Mouse (Mus musculus): ENCODE measurements at regions not wholly inside any gene's neighbourhood (a gene's known extent, or its start where the extent isn't known, plus 50 kb on each side); places are given as distances from the start of the nearest gene placed in this dataset.

DNA sequence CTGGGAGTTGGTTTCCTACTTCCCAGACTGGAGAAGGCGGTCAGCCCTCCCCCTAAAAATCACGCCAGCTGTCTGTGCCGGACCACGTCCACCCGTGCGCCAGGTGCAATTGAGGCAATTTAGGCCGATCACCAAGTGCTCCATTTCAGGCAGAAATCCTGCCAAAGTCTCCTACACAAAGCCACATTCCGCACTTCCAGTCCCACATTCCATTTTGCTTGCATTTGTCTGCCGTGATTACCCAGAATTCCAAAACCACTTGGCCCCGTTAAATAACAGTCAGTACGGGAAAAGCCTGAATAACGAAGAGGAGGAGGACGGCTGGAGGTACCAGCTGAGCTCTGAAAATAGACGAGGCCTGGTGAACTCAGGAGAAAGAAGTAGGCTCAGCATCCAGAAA lies 167.1 kb upstream of the Srrm4 start:
- no peak for DNase-seq

DNA sequence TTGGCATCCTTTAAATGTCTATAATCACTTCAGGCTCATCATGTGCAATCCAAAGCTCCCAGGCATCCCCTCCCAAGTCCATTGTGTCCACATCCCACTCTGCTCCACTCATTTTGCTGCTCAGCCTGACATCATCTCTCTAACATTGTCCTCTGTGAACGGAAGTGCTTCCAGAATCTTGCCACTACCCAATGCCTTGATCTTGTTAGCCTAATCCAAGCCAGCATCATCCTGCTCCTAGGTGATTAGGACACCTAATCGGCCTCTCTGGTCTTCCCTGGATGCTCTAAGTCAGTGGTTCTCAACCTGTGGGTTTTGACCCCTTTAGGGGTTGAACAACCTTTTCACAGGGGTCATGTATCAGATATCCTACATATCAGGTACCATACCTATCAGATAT lies 161.3 kb upstream of the Srrm4 start:
- no peak for DNase-seq

DNA sequence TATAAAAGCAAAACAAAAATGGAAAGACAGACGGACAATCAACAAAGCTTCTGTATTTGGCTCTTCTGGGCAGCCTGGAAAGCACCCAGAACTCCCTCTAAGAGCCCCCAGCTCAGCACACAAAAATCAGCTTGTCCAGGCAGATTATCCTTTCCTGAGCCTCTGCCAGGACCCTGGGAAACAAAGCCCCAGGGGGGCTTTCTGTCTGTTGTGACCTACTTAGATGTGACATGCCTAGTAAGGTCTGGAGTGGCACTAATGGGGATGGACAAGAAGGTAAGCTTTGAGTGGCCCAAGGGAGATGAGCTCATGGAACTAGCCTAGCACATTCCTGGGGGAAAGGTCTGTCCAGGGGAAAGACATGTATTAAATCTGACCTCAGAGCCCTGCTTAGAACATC lies 160.5 kb upstream of the Srrm4 start:
- DNase-seq: peak; percentile 5

DNA sequence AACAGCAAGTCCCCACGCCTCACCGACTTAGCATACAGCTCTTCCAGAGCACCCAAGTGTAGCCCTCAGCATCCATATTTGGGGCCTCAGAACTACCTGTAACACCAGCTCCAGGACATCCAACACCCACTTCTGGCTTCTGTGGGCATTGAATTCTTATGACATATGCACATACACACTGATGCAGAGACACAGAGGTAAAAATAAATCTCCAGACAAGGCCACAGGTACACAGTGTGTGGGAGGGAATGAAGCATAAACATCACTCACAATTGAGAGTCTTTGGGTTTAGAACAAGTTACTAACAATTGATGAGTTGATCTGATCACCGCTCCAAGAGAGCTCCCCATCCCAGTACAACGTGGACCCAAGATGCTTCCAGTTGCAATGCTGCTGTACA lies 154.2 kb upstream of the Srrm4 start:
- DNase-seq: no peak

DNA sequence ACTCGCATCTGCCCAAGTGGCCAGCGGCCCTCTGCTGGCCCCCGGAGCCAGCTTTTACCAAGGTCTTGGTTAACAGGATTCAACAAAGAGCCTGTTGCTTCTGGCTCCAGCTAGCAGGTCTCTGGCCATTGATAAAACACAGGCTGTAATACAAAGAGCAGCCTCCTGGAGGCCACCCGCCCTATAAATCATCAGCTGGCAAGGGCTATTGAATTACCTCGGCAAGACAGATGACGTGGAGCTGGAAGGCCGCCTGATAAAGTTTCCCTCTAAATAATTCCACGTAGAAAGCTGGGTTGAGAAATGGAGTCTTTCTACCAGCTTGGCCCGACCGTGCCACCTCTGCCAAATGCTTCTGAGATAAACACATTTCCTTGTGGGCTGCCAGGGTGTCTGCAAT lies 152.8 kb upstream of the Srrm4 start:
- no peak for DNase-seq

DNA sequence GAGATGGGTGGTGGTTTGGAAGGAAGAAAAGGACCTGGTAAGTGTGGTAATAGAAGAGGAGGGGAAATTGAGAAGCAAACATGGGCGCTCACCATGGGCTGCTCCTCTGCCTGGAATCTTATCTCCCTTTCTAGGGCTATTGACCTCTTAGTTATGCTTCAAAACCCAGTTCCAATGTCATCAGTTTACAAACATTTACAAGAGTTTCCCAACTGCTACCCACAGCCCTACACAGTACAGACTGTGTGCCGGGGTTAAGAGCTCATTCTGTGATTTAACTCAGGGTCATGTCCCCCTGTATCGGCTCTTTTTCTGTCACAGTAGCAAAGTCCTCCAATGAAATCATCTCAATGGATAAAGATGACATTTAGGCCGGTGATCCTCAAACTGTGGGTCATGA lies 144.0 kb upstream of the Srrm4 start:
- no peak for DNase-seq

DNA sequence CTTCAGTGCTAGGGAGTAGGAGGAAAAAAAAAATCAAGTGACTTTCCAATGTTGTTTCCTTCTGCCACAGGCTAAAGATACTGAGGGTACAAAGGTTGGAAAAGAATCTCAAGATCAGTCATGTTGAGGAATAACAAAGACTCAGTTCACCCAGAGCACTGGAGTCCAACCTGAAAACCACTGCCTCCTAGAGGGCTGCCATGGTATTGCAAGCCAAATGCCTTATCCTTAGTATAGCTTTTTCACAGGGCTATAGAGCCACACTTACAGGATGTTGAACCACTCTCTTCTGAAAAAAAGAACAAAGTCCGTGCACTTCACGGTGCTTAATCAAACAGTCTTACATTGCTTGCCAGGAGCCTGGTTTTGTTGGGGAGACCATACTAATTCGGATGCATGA lies 139.9 kb upstream of the Srrm4 start:
- DNase-seq: no peak

DNA sequence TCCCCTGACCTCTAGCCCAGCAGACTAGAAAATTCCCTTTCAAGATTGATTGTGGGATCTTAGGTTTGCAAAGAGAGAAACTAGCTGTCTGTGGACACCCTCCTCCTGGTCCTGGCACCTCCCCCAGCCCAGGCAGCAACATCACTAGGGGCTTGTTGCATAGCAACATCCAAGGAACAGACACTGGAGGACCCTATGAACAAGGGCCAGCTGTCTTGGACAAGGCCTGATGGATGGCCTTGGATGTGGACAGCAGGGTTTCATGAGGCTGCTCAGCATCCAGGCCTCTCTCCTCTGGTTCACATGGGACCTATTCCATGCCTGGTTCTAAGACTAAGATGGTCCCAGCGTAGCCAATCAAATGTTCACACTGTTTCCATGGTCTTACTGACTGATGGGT lies 127.6 kb upstream of the Srrm4 start:
- no peak for DNase-seq

DNA sequence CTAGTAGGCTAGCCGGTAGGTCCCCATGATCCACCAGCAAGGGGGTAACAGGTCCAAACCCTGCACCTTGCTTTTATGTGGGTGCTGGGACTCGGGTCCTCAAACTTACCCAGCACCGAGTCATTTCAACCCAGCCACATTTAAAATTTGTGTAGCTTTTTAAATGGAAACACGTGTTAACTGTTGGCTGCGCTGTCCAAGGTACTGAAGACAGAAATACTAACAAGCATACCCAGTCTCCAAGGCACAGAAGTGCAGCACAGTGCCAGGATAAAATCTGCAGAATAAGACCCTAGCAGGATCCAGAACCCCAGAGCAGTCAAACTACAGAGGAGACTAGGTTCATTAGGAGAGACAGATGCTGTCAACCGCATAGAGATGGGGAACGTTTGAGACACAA lies 122.6 kb upstream of the Srrm4 start:
- DNase-seq: no peak

DNA sequence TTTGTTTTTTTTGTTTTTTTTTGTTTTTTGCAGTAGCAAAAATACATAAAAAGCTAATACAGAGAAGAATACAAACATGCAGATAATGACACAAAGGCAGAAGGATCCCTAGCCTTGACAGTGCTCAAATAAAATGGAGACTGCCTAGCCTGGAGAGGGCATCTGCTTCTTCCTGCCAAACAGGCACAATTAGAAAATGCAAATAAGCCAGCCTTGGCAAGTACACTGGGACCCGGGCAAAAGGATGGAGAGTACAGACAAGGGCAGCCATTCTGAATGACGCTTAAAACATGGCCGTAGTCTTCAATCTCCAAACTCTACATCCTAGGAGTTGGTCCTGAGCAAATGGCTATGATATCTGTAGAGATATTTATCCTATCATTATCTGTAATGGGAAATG lies 120.4 kb upstream of the Srrm4 start:
- no peak for DNase-seq

DNA sequence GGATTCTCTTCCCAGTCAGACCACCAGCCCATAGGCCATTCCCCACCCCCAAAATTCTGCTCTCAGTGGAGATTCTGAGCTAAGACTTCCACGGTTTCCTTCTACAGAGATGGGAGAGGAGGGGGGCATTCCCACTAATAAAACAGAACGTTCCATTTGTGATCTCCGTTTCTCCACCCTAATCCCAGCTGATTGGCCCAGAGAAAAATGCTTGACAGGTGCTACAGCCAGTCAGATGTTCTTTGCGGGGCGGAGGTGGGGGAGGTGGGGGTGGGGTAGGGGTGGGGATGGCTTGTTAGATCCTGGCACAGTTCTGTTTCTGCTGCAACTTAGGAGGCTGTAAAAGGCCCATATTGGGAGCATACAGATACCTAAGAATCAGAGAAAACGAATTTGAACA lies 116.9 kb upstream of the Srrm4 start:
- DNase-seq: no peak

DNA sequence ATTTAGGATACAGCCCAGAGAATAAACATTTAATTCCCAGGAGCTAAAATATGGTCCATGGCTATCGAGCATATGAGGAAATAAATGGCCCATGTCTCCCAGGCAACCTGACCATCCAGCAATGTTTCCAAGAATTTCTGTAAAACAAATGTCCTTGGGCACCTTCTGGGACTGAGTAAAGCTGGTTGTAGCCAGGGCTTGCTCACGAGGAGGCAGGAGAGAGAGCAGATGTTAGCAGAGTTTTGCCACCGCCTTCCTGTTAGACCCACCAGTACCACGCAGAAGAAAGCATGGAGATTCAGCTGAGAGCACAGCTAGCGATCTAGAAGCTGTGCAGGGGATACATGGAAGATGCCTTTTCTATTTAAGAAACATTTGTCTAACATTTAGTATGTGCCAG lies 70.8 kb upstream of the Srrm4 start:
- no peak for DNase-seq

DNA sequence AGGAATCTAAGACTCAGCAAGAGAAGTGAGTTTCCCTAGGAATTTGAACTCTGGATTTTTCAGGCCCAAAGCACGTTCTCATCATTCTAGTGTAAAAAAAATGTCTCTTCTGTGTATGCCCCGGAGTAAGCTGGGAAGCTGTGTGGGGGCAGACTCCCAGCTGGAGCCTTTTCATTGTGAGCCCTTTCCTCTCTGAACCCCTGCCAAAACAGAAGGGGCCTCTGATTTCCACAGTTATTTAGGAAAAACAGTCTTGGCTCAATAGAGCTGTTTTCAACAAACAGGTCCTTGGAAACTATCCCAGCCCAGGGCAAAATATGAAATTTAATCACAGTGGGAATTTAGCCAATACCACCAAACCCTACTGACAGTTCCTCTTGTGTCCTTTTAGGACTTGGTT lies 70.2 kb upstream of the Srrm4 start:
- no peak for DNase-seq

DNA sequence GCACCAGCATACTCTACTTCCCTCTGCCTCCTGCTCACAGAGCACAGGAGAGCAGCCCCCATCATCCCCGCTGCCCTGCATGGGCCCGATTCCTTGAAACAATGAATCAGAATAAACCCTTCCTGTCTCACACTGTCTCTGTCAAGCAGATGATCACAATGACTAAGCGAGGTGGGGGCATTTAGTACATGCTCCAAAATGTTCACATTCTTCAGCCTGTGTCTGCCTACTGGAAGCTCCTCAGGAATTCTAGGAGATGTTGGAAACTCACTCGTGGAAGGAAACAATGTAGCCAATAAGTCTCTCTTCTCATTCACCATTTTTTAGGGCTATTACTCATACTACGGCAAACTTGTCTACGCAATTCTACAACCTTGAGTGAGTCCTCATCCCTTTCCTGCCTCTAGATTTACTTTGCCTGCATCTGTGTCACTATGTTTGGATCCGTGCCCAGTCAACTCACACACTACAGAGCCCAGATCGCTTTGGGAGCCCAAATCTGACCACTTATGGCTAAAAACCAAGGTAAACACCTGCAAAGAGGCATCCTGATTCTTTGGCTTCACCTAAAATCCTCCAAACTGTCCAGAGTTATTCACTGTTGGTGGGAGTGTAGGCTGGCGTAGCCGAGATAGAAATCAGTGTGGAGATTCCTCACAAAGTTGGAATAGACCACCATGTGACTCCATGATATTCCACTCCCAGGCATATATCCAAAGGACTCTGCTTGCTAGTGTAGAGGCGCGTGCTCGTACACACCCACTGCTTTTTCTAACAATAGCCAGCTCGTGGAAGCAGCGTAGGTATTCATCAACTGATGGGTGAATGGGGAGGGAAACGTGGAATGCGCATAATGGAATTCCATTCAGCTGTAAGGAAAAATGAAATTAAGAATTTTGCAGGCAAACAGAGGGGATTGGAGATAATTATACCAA lies 63.1 kb upstream of the Srrm4 start:
- DNase-seq: no peak
